Mouse (Mus musculus) lung, postnatal 25 days (tissue): Measurements from ENCODE around the gene Arhgef3.

Experiments
- DNase-seq: peaks from one replicate; pipeline ENCODE4 v3.0.0; 2022; ENCODE audit warnings: low spot score

The Arhgef3 gene

GRCm38 (mm10) chr14:27378669-27379068, 264.0 kb downstream of the Arhgef3 start:
- DNase-seq: no peak

GRCm38 (mm10) chr14:27379404-27379803, 264.7 kb downstream of the Arhgef3 start:
- DNase-seq: peak; percentile 64

GRCm38 (mm10) chr14:27381459-27381858, 266.8 kb downstream of the Arhgef3 start:
- no peak for DNase-seq

GRCm38 (mm10) chr14:27383321-27383830, 268.7 kb downstream of the Arhgef3 start:
- DNase-seq: no peak

- DNase-seq: no peak
Measured at GRCm38 (mm10) chr14:27384143-27384542, 269.4 kb downstream of the Arhgef3 start.

GRCm38 (mm10) chr14:27388616-27389015, 273.9 kb downstream of the Arhgef3 start:
- no peak for DNase-seq

- no peak for DNase-seq
Measured at GRCm38 (mm10) chr14:27389722-27390121, 275.0 kb downstream of the Arhgef3 start.

- no peak for DNase-seq
Measured at GRCm38 (mm10) chr14:27390663-27391062, 276.0 kb downstream of the Arhgef3 start.

GRCm38 (mm10) chr14:27391776-27392308, 277.1 kb downstream of the Arhgef3 start:
- no peak for DNase-seq

- DNase-seq: no peak
Measured at GRCm38 (mm10) chr14:27392660-27393059, 278.0 kb downstream of the Arhgef3 start.

- DNase-seq: no peak
Measured at GRCm38 (mm10) chr14:27393806-27394205, 279.1 kb downstream of the Arhgef3 start.

GRCm38 (mm10) chr14:27396424-27396823, 281.7 kb downstream of the Arhgef3 start:
- no peak for DNase-seq

GRCm38 (mm10) chr14:27397526-27397925, 282.8 kb downstream of the Arhgef3 start:
- DNase-seq: peak; percentile 30

- no peak for DNase-seq
Measured at GRCm38 (mm10) chr14:27400495-27400894, 285.8 kb downstream of the Arhgef3 start.

GRCm38 (mm10) chr14:27401717-27402278, 287.1 kb downstream of the Arhgef3 start:
- DNase-seq: peak; percentile 61

- peak; percentile 72 for DNase-seq
Measured at GRCm38 (mm10) chr14:27402332-27403250, 287.9 kb downstream of the Arhgef3 start.

GRCm38 (mm10) chr14:27405452-27405851, 290.8 kb downstream of the Arhgef3 start:
- peak; percentile 50 for DNase-seq

- no peak for DNase-seq
Measured at GRCm38 (mm10) chr14:27405947-27406346, 291.2 kb downstream of the Arhgef3 start.

GRCm38 (mm10) chr14:27408240-27408639, 293.5 kb downstream of the Arhgef3 start:
- DNase-seq: peak; percentile 68

GRCm38 (mm10) chr14:27409662-27410061, 295.0 kb downstream of the Arhgef3 start:
- DNase-seq: no peak

GRCm38 (mm10) chr14:27411492-27411891, 296.8 kb downstream of the Arhgef3 start:
- no peak for DNase-seq

GRCm38 (mm10) chr14:27412699-27413098, 298.0 kb downstream of the Arhgef3 start:
- DNase-seq: no peak

GRCm38 (mm10) chr14:27413961-27414360, 299.3 kb downstream of the Arhgef3 start:
- peak; percentile 46 for DNase-seq
